26 mouse cellular contexts compared by ENCODE assay signal in the genomic region with DNA sequence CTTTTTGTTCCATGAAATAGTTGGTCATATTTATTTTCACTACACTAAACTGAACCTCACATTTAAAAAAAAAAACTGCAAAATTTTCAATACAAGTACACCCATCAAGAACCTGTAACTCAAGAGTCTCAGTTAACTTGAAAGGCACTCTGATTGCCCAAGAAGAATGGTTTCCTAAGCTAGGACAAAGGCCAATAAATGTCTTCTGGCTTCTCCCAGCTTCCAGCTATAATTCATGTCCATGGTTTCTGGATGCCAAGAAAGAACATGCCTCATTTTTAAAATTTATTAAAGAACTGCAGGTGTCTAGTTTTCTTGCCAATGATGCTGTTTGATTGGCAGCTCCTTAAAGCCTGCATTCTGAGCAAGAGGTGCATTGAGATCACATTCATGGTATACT.
"Had no signal": no experiment of that assay in that cellular context is flagged by ENCODE, and none has a peak within 500 bp of the region (broad histone marks: within the 10 kb centered on the region; RNA-seq: fewer than 3 reads in every experiment).

No protein-coding gene starts in this region.

- H3K4me3 ChIP-seq: heart, adult 2 months; heart, embryonic 13.5 days; heart, embryonic 15.5 days; hindbrain, embryonic 13.5 days; hindbrain, embryonic 15.5 days; kidney, embryonic 15.5 days; limb, embryonic 10.5 days; limb, embryonic 12.5 days; liver, embryonic 13.5 days; liver, embryonic 15.5 days had no signal

- H3K36me3 ChIP-seq: heart, embryonic 13.5 days; heart, embryonic 15.5 days; hindbrain, embryonic 13.5 days; hindbrain, embryonic 15.5 days; kidney, embryonic 15.5 days; limb, embryonic 10.5 days; limb, embryonic 12.5 days; liver, embryonic 13.5 days; liver, embryonic 15.5 days had no signal

- H3K4me1 ChIP-seq: heart, embryonic 15.5 days; hindbrain, embryonic 13.5 days; hindbrain, embryonic 15.5 days; kidney, embryonic 15.5 days; limb, embryonic 10.5 days; limb, embryonic 12.5 days; liver, embryonic 13.5 days; liver, embryonic 15.5 days had no signal

- H3K27me3 ChIP-seq: heart, embryonic 13.5 days; heart, embryonic 15.5 days; hindbrain, embryonic 13.5 days; hindbrain, embryonic 15.5 days; kidney, embryonic 15.5 days; limb, embryonic 12.5 days; liver, embryonic 13.5 days; liver, embryonic 15.5 days had no signal

- H3K9ac ChIP-seq: heart, embryonic 13.5 days; heart, embryonic 15.5 days; hindbrain, embryonic 13.5 days; hindbrain, embryonic 15.5 days; kidney, embryonic 15.5 days; limb, embryonic 12.5 days; liver, embryonic 13.5 days; liver, embryonic 15.5 days had no signal

- DNase-seq: gastrocnemius, postnatal 14 days; heart, adult 11 months; heart, adult 2 months; heart, postnatal 14 days; heart, postnatal 36 days; kidney, adult 11 months; kidney, adult 2 months; kidney, adult 9 months; kidney, postnatal 14 days; kidney, postnatal 36 days; layer of hippocampus, adult 9-11 months; layer of hippocampus, postnatal 36 days; liver; liver, embryonic 13.5 days had no signal

- ATAC-seq: intestine, embryonic 16.5 days had no signal

- H3K4me2 ChIP-seq: heart, embryonic 11.5 days; heart, embryonic 13.5 days; heart, embryonic 15.5 days; hindbrain, embryonic 13.5 days; hindbrain, embryonic 15.5 days; kidney, embryonic 15.5 days; limb, embryonic 12.5 days; liver, embryonic 11.5 days; liver, embryonic 13.5 days; liver, embryonic 15.5 days had no signal

- H3K9me3 ChIP-seq: heart, embryonic 13.5 days; heart, embryonic 15.5 days; hindbrain, embryonic 13.5 days; hindbrain, embryonic 15.5 days; kidney, embryonic 15.5 days; limb, embryonic 10.5 days; limb, embryonic 12.5 days; liver, embryonic 13.5 days; liver, embryonic 15.5 days had no signal

- H3K27ac ChIP-seq: heart, adult 2 months; heart, embryonic 13.5 days; heart, embryonic 15.5 days; hindbrain, embryonic 13.5 days; hindbrain, embryonic 15.5 days; kidney, embryonic 15.5 days; kidney, postnatal 0 days; limb, embryonic 10.5 days; limb, embryonic 12.5 days; liver, embryonic 13.5 days; liver, embryonic 15.5 days had no signal
